In genomic region chr3:26011310-26012078, GRCm38 (mm10) we compare ENCODE assay signal across 30 mouse cellular contexts.
DNase-seq lines count a peak whose midpoint lies in the region; ATAC-seq lines count a peak whose summit lies in the region.
"Had no signal": no experiment of that assay in that cellular context is flagged by ENCODE, and none has a peak within 500 bp of the region (broad histone marks: within the 10 kb centered on the region; RNA-seq: fewer than 3 reads in every experiment).

No protein-coding gene starts in this region.

- no peaks in the 10 kb centered on the region for H3K27me3 ChIP-seq in hindbrain, embryonic 11.5 days (ENCODE audit: control insufficient read depth, insufficient read depth, low read length)
- no peaks in the 10 kb centered on the region for H3K27me3 ChIP-seq in hindbrain, embryonic 16.5 days (replicated peaks; ENCODE audit: control insufficient read depth, insufficient read depth, low read length)
- no peaks in the 10 kb centered on the region for H3K27me3 ChIP-seq in midbrain, embryonic 13.5 days
- no peaks in the 10 kb centered on the region for H3K27me3 ChIP-seq in midbrain, embryonic 10.5 days (ENCODE audit: low read depth, poor library complexity, severe bottlenecking)
- H3K27me3 ChIP-seq in forebrain, embryonic 16.5 days (replicated peaks; ENCODE audit: control insufficient read depth, insufficient read depth, low read length): no peaks in the 10 kb centered on the region
- H3K27me3 ChIP-seq: embryonic facial prominence, embryonic 12.5 days; heart, embryonic 13.5 days; intestine, embryonic 15.5 days had no signal

- WGBS in hindbrain, embryonic 11.5 days: 58% methylated on average over 4 of the region's 4 CpGs
- WGBS in hindbrain, embryonic 16.5 days: 38% methylated on average over 4 of the region's 4 CpGs
- WGBS in midbrain, embryonic 13.5 days: 43% methylated on average over 4 of the region's 4 CpGs
- WGBS in midbrain, embryonic 10.5 days: 60% methylated on average over 4 of the region's 4 CpGs
- 25% methylated on average over 4 of the region's 4 CpGs for WGBS in forebrain, embryonic 16.5 days

- H3K4me3 ChIP-seq in hindbrain, embryonic 11.5 days (ENCODE audit: low read depth, low read length): no peak overlapping the region
- no peak overlapping the region for H3K4me3 ChIP-seq in hindbrain, embryonic 16.5 days (ENCODE audit: low read length)
- no peak overlapping the region for H3K4me3 ChIP-seq in midbrain, embryonic 13.5 days (replicated peaks)
- H3K4me3 ChIP-seq in midbrain, embryonic 10.5 days: no peak overlapping the region
- no peak overlapping the region for H3K4me3 ChIP-seq in forebrain, embryonic 16.5 days (replicated peaks; ENCODE audit: low read length)
- H3K4me3 ChIP-seq: embryonic facial prominence, embryonic 12.5 days; heart, embryonic 13.5 days; intestine, embryonic 15.5 days had no signal

- no peaks in the 10 kb centered on the region for H3K9me3 ChIP-seq in hindbrain, embryonic 11.5 days (ENCODE audit: control insufficient read depth, low read length)
- no peaks in the 10 kb centered on the region for H3K9me3 ChIP-seq in hindbrain, embryonic 16.5 days (ENCODE audit: control insufficient read depth, low read length)
- no peaks in the 10 kb centered on the region for H3K9me3 ChIP-seq in midbrain, embryonic 13.5 days
- no peaks in the 10 kb centered on the region for H3K9me3 ChIP-seq in midbrain, embryonic 10.5 days (replicated peaks)
- H3K9me3 ChIP-seq in forebrain, embryonic 16.5 days (ENCODE audit: control insufficient read depth, low read length): no peaks in the 10 kb centered on the region
- H3K9me3 ChIP-seq: embryonic facial prominence, embryonic 12.5 days; G1E; heart, embryonic 13.5 days; intestine, embryonic 15.5 days had no signal

- no peaks in the 10 kb centered on the region for H3K36me3 ChIP-seq in hindbrain, embryonic 11.5 days (ENCODE audit: control insufficient read depth, insufficient read depth, low read length)
- H3K36me3 ChIP-seq in hindbrain, embryonic 16.5 days (ENCODE audit: control insufficient read depth, insufficient read depth, low read length): no peaks in the 10 kb centered on the region
- no peaks in the 10 kb centered on the region for H3K36me3 ChIP-seq in midbrain, embryonic 13.5 days
- H3K36me3 ChIP-seq in midbrain, embryonic 10.5 days: no peaks in the 10 kb centered on the region
- H3K36me3 ChIP-seq in forebrain, embryonic 16.5 days (ENCODE audit: control insufficient read depth, insufficient read depth): no peaks in the 10 kb centered on the region
- H3K36me3 ChIP-seq: embryonic facial prominence, embryonic 12.5 days; G1E; heart, embryonic 13.5 days; intestine, embryonic 15.5 days had no signal

- H3K9ac ChIP-seq in hindbrain, embryonic 11.5 days (ENCODE audit: low read depth, low read length): no peak overlapping the region
- no peak overlapping the region for H3K9ac ChIP-seq in hindbrain, embryonic 16.5 days (ENCODE audit: low read depth, low read length)
- H3K9ac ChIP-seq in midbrain, embryonic 13.5 days (replicated peaks): no peak overlapping the region
- H3K9ac ChIP-seq in forebrain, embryonic 16.5 days (replicated peaks; ENCODE audit: low read depth, low read length): no peak overlapping the region
- H3K9ac ChIP-seq: embryonic facial prominence, embryonic 12.5 days; heart, embryonic 13.5 days; intestine, embryonic 15.5 days; liver, embryonic 14.5 days had no signal

- DNase-seq in hindbrain, embryonic 11.5 days (ENCODE audit: low spot score): peak; percentile 5
- no peak for DNase-seq in midbrain, embryonic 10.5 days (ENCODE audit: low spot score)
- no peak for DNase-seq in adrenal gland, adult (ENCODE audit: inconsistent age in 2 of 2, low spot score in 1 of 2)
- DNase-seq in heart, postnatal 10 days: no peak
- DNase-seq: adrenal gland, postnatal 14 days; cerebellum, adult 11-12 months; cerebellum, adult 9-11 months; embryo, embryonic 11 days; gastrocnemius, postnatal 10 days; heart, postnatal 14 days; kidney, adult 2 months; kidney, postnatal 36 days; layer of hippocampus, postnatal 36 days; liver; lung, adult 2 months; lung, postnatal 10 days; right cerebral cortex, postnatal 25 days; spleen, adult 18-20 months; thymus, adult 18-20 months; thymus, postnatal 25 days had no signal

- no peaks in the 10 kb centered on the region for H3K4me1 ChIP-seq in hindbrain, embryonic 11.5 days (replicated peaks; ENCODE audit: control insufficient read depth, insufficient read depth, low read length)
- no peaks in the 10 kb centered on the region for H3K4me1 ChIP-seq in hindbrain, embryonic 16.5 days (ENCODE audit: control insufficient read depth, insufficient read depth, low read depth, low read length)
- 0 out of 2 replicates have a peak, but pooled peaks cover 3% of the 10 kb centered on the region for H3K4me1 ChIP-seq in midbrain, embryonic 13.5 days (replicated peaks)
- no peaks in the 10 kb centered on the region for H3K4me1 ChIP-seq in midbrain, embryonic 10.5 days
- peaks cover 7% of the 10 kb centered on the region for H3K4me1 ChIP-seq in forebrain, embryonic 16.5 days (replicated peaks; ENCODE audit: control insufficient read depth, insufficient read depth, low read length)
- H3K4me1 ChIP-seq: embryonic facial prominence, embryonic 12.5 days; heart, embryonic 13.5 days; intestine, embryonic 15.5 days had no signal

- intact Hi-C loops in heart, postnatal 10 days (cut with DNase I): no loop called here

- ATAC-seq in hindbrain, embryonic 11.5 days (ENCODE audit: low FRiP score): peak; percentile 75
- no peak for ATAC-seq in hindbrain, embryonic 16.5 days
- ATAC-seq in midbrain, embryonic 13.5 days: peak; percentile 83
- ATAC-seq in forebrain, embryonic 16.5 days: peak; percentile 49; the same call in 1 of the 2 replicates
- ATAC-seq: hindbrain, postnatal 0 days; intestine, embryonic 15.5 days had no signal

- H3K4me2 ChIP-seq in hindbrain, embryonic 11.5 days (replicated peaks; ENCODE audit: low read depth, low read length): no peak overlapping the region
- H3K4me2 ChIP-seq in hindbrain, embryonic 16.5 days (ENCODE audit: low read length): no peak overlapping the region
- H3K4me2 ChIP-seq in midbrain, embryonic 13.5 days (replicated peaks): no peak overlapping the region
- no peak overlapping the region for H3K4me2 ChIP-seq in forebrain, embryonic 16.5 days (ENCODE audit: low read length)
- H3K4me2 ChIP-seq: embryonic facial prominence, embryonic 12.5 days; heart, embryonic 13.5 days; intestine, embryonic 15.5 days had no signal

- H3K27ac ChIP-seq in hindbrain, embryonic 11.5 days (ENCODE audit: low read depth, low read length): no peak overlapping the region
- H3K27ac ChIP-seq in hindbrain, embryonic 16.5 days (ENCODE audit: low read depth, low read length): no peak overlapping the region
- no peak overlapping the region; the same call in 1 of the 2 replicates for H3K27ac ChIP-seq in midbrain, embryonic 13.5 days
- H3K27ac ChIP-seq in midbrain, embryonic 10.5 days (replicated peaks): no peak overlapping the region
- no peak overlapping the region for H3K27ac ChIP-seq in forebrain, embryonic 16.5 days (ENCODE audit: low read length)
- H3K27ac ChIP-seq: embryonic facial prominence, embryonic 12.5 days; heart, embryonic 13.5 days; hindbrain, postnatal 0 days; intestine, embryonic 15.5 days; liver, embryonic 14.5 days; macrophage had no signal
